ENCODE assay signal across 26 mouse cellular contexts in genomic region chr13:93423224-93423623, GRCm38 (mm10).
"Had no signal": no experiment of that assay in that cellular context is flagged by ENCODE, and none has a peak within 500 bp of the region (broad histone marks: within the 10 kb centered on the region; RNA-seq: fewer than 3 reads in every experiment).

No protein-coding gene starts in this region.

- H3K4me3 ChIP-seq: heart, embryonic 10.5 days; heart, embryonic 12.5 days; hindbrain, embryonic 10.5 days; intestine, embryonic 15.5 days; layer of hippocampus, adult 2 months; left cerebral cortex, adult 2 months; limb, embryonic 13.5 days; limb, embryonic 15.5 days; liver, embryonic 13.5 days had no signal

- H3K4me1 ChIP-seq: heart, embryonic 10.5 days; heart, embryonic 12.5 days; hindbrain, embryonic 10.5 days; intestine, embryonic 15.5 days; limb, embryonic 13.5 days; limb, embryonic 15.5 days had no signal

- H3K27me3 ChIP-seq: heart, embryonic 12.5 days; intestine, embryonic 15.5 days; limb, embryonic 13.5 days; limb, embryonic 15.5 days; liver, embryonic 13.5 days had no signal

- DNase-seq: gastrocnemius, postnatal 14 days; gastrocnemius, postnatal 36 days; heart, adult 11 months; heart, postnatal 10 days; heart, postnatal 4 days; kidney, adult 18-20 months; kidney, adult 8-10 months; kidney, postnatal 10 days; kidney, postnatal 25 days; kidney, postnatal 4 days; left cerebral cortex, postnatal 4 days; liver, embryonic 13.5 days; lung, adult 18-20 months had no signal

- H3K36me3 ChIP-seq: heart, embryonic 10.5 days; intestine, embryonic 15.5 days; limb, embryonic 13.5 days; limb, embryonic 15.5 days; liver, embryonic 13.5 days had no signal

- H3K9ac ChIP-seq: heart, embryonic 12.5 days; hindbrain, embryonic 14.5 days; intestine, embryonic 15.5 days; limb, embryonic 13.5 days; limb, embryonic 15.5 days; liver, embryonic 13.5 days had no signal

- H3K4me2 ChIP-seq: heart, embryonic 12.5 days; hindbrain, embryonic 14.5 days; intestine, embryonic 15.5 days; limb, embryonic 13.5 days; limb, embryonic 15.5 days; liver, embryonic 11.5 days; liver, embryonic 13.5 days had no signal

- H3K9me3 ChIP-seq: heart, embryonic 10.5 days; heart, embryonic 12.5 days; hindbrain, embryonic 10.5 days; intestine, embryonic 15.5 days; limb, embryonic 13.5 days; limb, embryonic 15.5 days; liver, embryonic 13.5 days had no signal

- H3K27ac ChIP-seq: heart, embryonic 10.5 days; hindbrain, embryonic 10.5 days; hindbrain, embryonic 14.5 days; intestine, embryonic 15.5 days; layer of hippocampus, adult 2 months; left cerebral cortex, adult 2 months; limb, embryonic 13.5 days; limb, embryonic 15.5 days; liver, embryonic 13.5 days had no signal

- ATAC-seq: hindbrain, embryonic 16.5 days; inflammation-experienced regulatory T-cells, adult 6 months; intestine, embryonic 15.5 days; intestine, postnatal 0 days had no signal
